Mouse (Mus musculus) heart, embryonic 16.5 days (tissue): ENCODE measurements around the gene Cacnb3. TPM values are rescaled to one million over a fixed set of nuclear protein-coding genes. Genes with fewer than 3 reads are reported as not detected.
A peak's percentile ranks its signal among the peaks of the same experiment; 100 is the strongest.

Source experiments
- ATAC-seq: fragments of 200-750 bp; cut with Nextera tagmentation; replicated peaks from 2 replicates; pipeline ENCODE4 v1.8.0; 2017; ENCODE audit warnings: moderate number of reproducible peaks; ENCODE audit not compliant: insufficient read depth, low FRiP score; ENCODE audit errors: extremely low read depth
- H3K27ac ChIP-seq: fragments of 300-500 bp; sonication (generic); 2 replicates; pipeline ENCODE4 v1.5.1; 2014; ENCODE audit warnings: mild to moderate bottlenecking, low read length, control low read depth, moderate library complexity
- H3K27me3 ChIP-seq: fragments of 300-500 bp; sonication (generic); 2 replicates; pipeline ENCODE4 v1.6.1; 2014; ENCODE audit warnings: low read length, mixed read lengths; ENCODE audit not compliant: control insufficient read depth, insufficient read depth
- H3K36me3 ChIP-seq: fragments of 300-500 bp; sonication (generic); 2 replicates; pipeline ENCODE4 v1.6.1; 2014; ENCODE audit not compliant: control insufficient read depth, insufficient read depth
- H3K4me1 ChIP-seq: fragments of 300-500 bp; sonication (generic); 2 replicates; pipeline ENCODE4 v1.6.1; 2014; ENCODE audit warnings: low read length, mixed read lengths; ENCODE audit not compliant: control insufficient read depth, insufficient read depth
- H3K4me2 ChIP-seq: fragments of 300-500 bp; sonication (generic); 2 replicates; pipeline ENCODE4 v1.6.1; 2014; ENCODE audit warnings: low read depth, mild to moderate bottlenecking, control low read depth, low read length
- H3K4me3 ChIP-seq: fragments of 300-500 bp; sonication (generic); 2 replicates; pipeline ENCODE4 v1.5.1; 2014; ENCODE audit warnings: mild to moderate bottlenecking, control low read depth, low read length
- H3K9ac ChIP-seq: fragments of 300-500 bp; sonication (generic); 2 replicates; pipeline ENCODE4 v1.6.1; 2014; ENCODE audit warnings: low read length, control low read depth
- H3K9me3 ChIP-seq: fragments of 300-500 bp; sonication (generic); replicated peaks from 2 replicates; pipeline ENCODE4 v1.6.1; 2016; ENCODE audit warnings: low read length; ENCODE audit not compliant: control insufficient read depth
- WGBS: fragments of 180-500 bp; shearing (Covaris S2); extraction: QIAGEN DNeasy Blood & Tissue Kit; methylation state at CpG from one replicate; pipeline ENCODE4 v1.1.7; 2014; 5-methylcytosine and 5-hydroxymethylcytosine counted together
- polyA plus RNA-seq: library from polyadenylated mRNA; unstranded; fragments of >200 nt; fragmentation: Nextera tagmentation; extraction: Ambion mirVana; gene quantifications from 2 replicates; pipeline ENCODE4 v1.2.1, GENCODE M21; 2015

The Cacnb3 gene
- polyA plus RNA-seq, 1 experiment from 2014 or later: 8.2 TPM

GRCm38 (mm10) chr15:98674994-98675545 is 44.4 kb downstream of the Cacnb3 start:
- Histone ChIP-seq H3K4me3 (0 out of 2 replicates have a peak overlapping the region, but pooled peaks have one; percentile 10), H3K36me3 (no peaks in the 10 kb centered on the region), H3K9ac (0 out of 2 replicates have a peak overlapping the region, but pooled peaks have one; percentile 20), H3K4me2 (peak overlapping the region; percentile 93), H3K27ac (no peak overlapping the region), H3K4me1 (peaks cover 25% of the 10 kb centered on the region), H3K9me3 (no peaks in the 10 kb centered on the region), H3K27me3 (peaks cover 30% of the 10 kb centered on the region)
- WGBS: 29% methylated on average over 11 of the region's 11 CpGs
- ATAC-seq: no peak

GRCm38 (mm10) chr15:98675634-98676250 is 45.1 kb downstream of the Cacnb3 start:
- Histone ChIP-seq H3K36me3 (no peaks in the 10 kb centered on the region), H3K27me3 (peaks cover 30% of the 10 kb centered on the region), H3K4me2 (peak overlapping the region; percentile 93), H3K9me3 (no peaks in the 10 kb centered on the region), H3K4me3 (peak overlapping the region; percentile 58), H3K4me1 (peaks cover 25% of the 10 kb centered on the region), H3K9ac (peak overlapping the region; percentile 20; the same call in 1 of the 2 replicates), H3K27ac (no peak overlapping the region)
- WGBS: 10% methylated on average over 14 of the region's 14 CpGs
- no peak for ATAC-seq

- no peaks in the 10 kb centered on the region for H3K9me3 ChIP-seq
- H3K9ac ChIP-seq: peak overlapping the region; percentile 41
- no peak; the same call in 1 of the 2 replicates for ATAC-seq
- 3% methylated on average over 9 of the region's 9 CpGs for WGBS
- peak overlapping the region; percentile 58 for H3K4me3 ChIP-seq
- peaks cover 25% of the 10 kb centered on the region for H3K4me1 ChIP-seq
- no peak overlapping the region for H3K27ac ChIP-seq
- H3K4me2 ChIP-seq: peak overlapping the region; percentile 93
- H3K36me3 ChIP-seq: no peaks in the 10 kb centered on the region
- H3K27me3 ChIP-seq: peaks cover 30% of the 10 kb centered on the region
Observed at GRCm38 (mm10) chr15:98676471-98676870, 45.8 kb downstream of the Cacnb3 start.

- H3K4me2 ChIP-seq: peak within 1 kb of the TSS; percentile 93
- H3K27ac ChIP-seq: no peak within 1 kb of the TSS
- peaks cover 30% of the 10 kb centered on the region for H3K27me3 ChIP-seq
- H3K9ac ChIP-seq: peak within 1 kb of the TSS; percentile 41
- WGBS: under 1% methylated on average over 37 of the region's 37 CpGs
- H3K9me3 ChIP-seq: no peaks in the 10 kb centered on the region
- peaks cover 24% of the 10 kb centered on the region for H3K4me1 ChIP-seq
- peak; percentile 97 for ATAC-seq
- peak within 1 kb of the TSS; percentile 58 for H3K4me3 ChIP-seq
- H3K36me3 ChIP-seq: no peaks in the 10 kb centered on the region
Observed at GRCm38 (mm10) chr15:98676940-98677728, 46.5 kb downstream of the Cacnb3 start, which contains the start of gene Rnd1. Rnd1 (minus strand) TSS chr15:98677461.

GRCm38 (mm10) chr15:98677977-98678376 is 47.3 kb downstream of the Cacnb3 start:
- ATAC-seq: no peak
- Histone ChIP-seq H3K4me1 (peaks cover 16% of the 10 kb centered on the region), H3K36me3 (no peaks in the 10 kb centered on the region), H3K27me3 (peaks cover 30% of the 10 kb centered on the region), H3K4me2 (no peak overlapping the region), H3K9ac (no peak overlapping the region), H3K27ac (no peak overlapping the region), H3K4me3 (no peak overlapping the region), H3K9me3 (no peaks in the 10 kb centered on the region)
- 59% methylated on average over 7 of the region's 7 CpGs for WGBS

- 69% methylated on average over 8 of the region's 8 CpGs for WGBS
- Histone ChIP-seq H3K27me3 (peaks cover 13% of the 10 kb centered on the region; the same call in 1 of the 2 replicates), H3K9me3 (no peaks in the 10 kb centered on the region), H3K27ac (no peak overlapping the region), H3K4me1 (peaks cover 10% of the 10 kb centered on the region), H3K36me3 (no peaks in the 10 kb centered on the region), H3K4me3 (no peak overlapping the region), H3K9ac (no peak overlapping the region), H3K4me2 (no peak overlapping the region)
- no peak for ATAC-seq
Observed at GRCm38 (mm10) chr15:98680660-98681059, 50.0 kb downstream of the Cacnb3 start.

GRCm38 (mm10) chr15:98681633-98682032 is 51.0 kb downstream of the Cacnb3 start:
- 77% methylated on average over 7 of the region's 7 CpGs for WGBS
- H3K4me1 ChIP-seq: peaks cover 4% of the 10 kb centered on the region
- no peak overlapping the region for H3K9ac ChIP-seq
- no peak for ATAC-seq
- no peaks in the 10 kb centered on the region for H3K36me3 ChIP-seq
- H3K9me3 ChIP-seq: no peaks in the 10 kb centered on the region
- 0 out of 2 replicates have a peak, but pooled peaks cover 5% of the 10 kb centered on the region for H3K27me3 ChIP-seq
- H3K4me2 ChIP-seq: no peak overlapping the region
- H3K4me3 ChIP-seq: no peak overlapping the region
- no peak overlapping the region for H3K27ac ChIP-seq

GRCm38 (mm10) chr15:98683177-98683576 is 52.5 kb downstream of the Cacnb3 start:
- Histone ChIP-seq H3K4me3 (no peak overlapping the region), H3K27me3 (0 out of 2 replicates have a peak, but pooled peaks cover 2% of the 10 kb centered on the region), H3K27ac (no peak overlapping the region), H3K9ac (no peak overlapping the region), H3K9me3 (no peaks in the 10 kb centered on the region), H3K4me1 (no peaks in the 10 kb centered on the region), H3K36me3 (no peaks in the 10 kb centered on the region), H3K4me2 (no peak overlapping the region)
- 51% methylated on average over 10 of the region's 10 CpGs for WGBS
- 0 out of 2 replicates have a peak, but pooled peaks have one; percentile 45 for ATAC-seq
